Mouse (Mus musculus): ENCODE data around the gene Trpm2.

DNA sequence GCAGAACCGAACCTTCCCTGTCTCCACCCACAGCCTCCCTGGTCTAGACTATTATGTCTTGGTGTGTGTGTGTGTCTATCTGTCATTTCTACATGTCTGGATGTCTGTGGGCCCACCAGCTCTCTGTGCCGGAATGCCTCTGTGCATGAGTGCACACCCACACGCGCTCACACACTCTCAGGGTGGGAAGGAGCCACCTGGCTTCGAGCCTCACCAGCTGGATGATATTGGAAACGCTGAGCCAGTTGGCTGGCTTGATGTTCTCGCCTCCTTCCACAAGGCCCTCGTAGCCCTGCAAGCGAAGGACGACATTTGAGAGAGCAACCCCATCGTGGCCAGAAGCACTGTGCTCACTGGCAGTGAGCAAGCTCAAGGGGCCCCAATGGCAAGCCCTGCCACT, 31.4 kb upstream of the Trpm2 start:
- TF ChIP-seq CTCF (IDR thresholded peaks at IDR 0.05; ENCODE audit: borderline replicate concordance, control insufficient read depth, extremely low read depth, insufficient read depth, low read length, poor library complexity) (no peak), POLR2A (IDR thresholded peaks at IDR 0.05; ENCODE audit: control insufficient read depth, extremely low read depth, insufficient read depth, low read length, poor library complexity) (no peak)

Measured in thymus, adult 2 months (tissue).